14 mouse cellular contexts compared by ENCODE assay signal in genomic region chr2:150643166-150643565, GRCm38 (mm10). TPM values are rescaled to one million over a fixed set of nuclear protein-coding genes. Genes with fewer than 3 reads are reported as not detected.
DNase-seq lines count a peak whose midpoint lies in the region; ATAC-seq lines count a peak whose summit lies in the region.
"Had no signal": no experiment of that assay in that cellular context is flagged by ENCODE, and none has a peak within 500 bp of the region (broad histone marks: within the 10 kb centered on the region; RNA-seq: fewer than 3 reads in every experiment).

No protein-coding gene starts in this region.

- H3K27me3 ChIP-seq in neural tube, embryonic 11.5 days (ENCODE audit: control insufficient read depth, insufficient read depth, low read length) = no peaks in the 10 kb centered on the region
- H3K27me3 ChIP-seq in forebrain, embryonic 16.5 days (replicated peaks; ENCODE audit: control insufficient read depth, insufficient read depth, low read length) = no peaks in the 10 kb centered on the region
- no peaks in the 10 kb centered on the region for H3K27me3 ChIP-seq in midbrain, embryonic 11.5 days (ENCODE audit: control insufficient read depth, insufficient read depth, low read length)
- H3K27me3 ChIP-seq: liver, embryonic 15.5 days had no signal

- H3K27ac ChIP-seq in neural tube, embryonic 11.5 days (ENCODE audit: low read depth, low read length) = peak overlapping the region; percentile 95
- H3K27ac ChIP-seq in forebrain, embryonic 16.5 days (ENCODE audit: low read length) = peak overlapping the region; percentile 95
- H3K27ac ChIP-seq in midbrain, embryonic 11.5 days (ENCODE audit: low read depth, low read length) = peak overlapping the region; percentile 79
- H3K27ac ChIP-seq: limb, embryonic 10.5 days; liver, embryonic 15.5 days had no signal

- ATAC-seq in neural tube, embryonic 11.5 days (ENCODE audit: insufficient read depth, low FRiP score, low TSS enrichment) = no peak
- ATAC-seq in forebrain, embryonic 16.5 days = no peak
- no peak for ATAC-seq in midbrain, embryonic 11.5 days (ENCODE audit: low FRiP score)
- ATAC-seq: CD4-positive, CD25-positive, alpha-beta regulatory T cell, adult 4 months had no signal

- H3K4me1 ChIP-seq in neural tube, embryonic 11.5 days (ENCODE audit: control insufficient read depth, insufficient read depth, low read length) = peaks cover 3% of the 10 kb centered on the region; the same call in 1 of the 2 replicates
- H3K4me1 ChIP-seq in forebrain, embryonic 16.5 days (replicated peaks; ENCODE audit: control insufficient read depth, insufficient read depth, low read length) = peaks cover 19% of the 10 kb centered on the region
- peaks cover 6% of the 10 kb centered on the region for H3K4me1 ChIP-seq in midbrain, embryonic 11.5 days (ENCODE audit: control insufficient read depth, insufficient read depth, low read length)
- H3K4me1 ChIP-seq: limb, embryonic 10.5 days had no signal

- no peak overlapping the region for H3K9ac ChIP-seq in neural tube, embryonic 11.5 days (ENCODE audit: low read length)
- no peak overlapping the region for H3K9ac ChIP-seq in forebrain, embryonic 16.5 days (replicated peaks; ENCODE audit: low read depth, low read length)
- no peak overlapping the region for H3K9ac ChIP-seq in midbrain, embryonic 11.5 days (ENCODE audit: low read length)
- H3K9ac ChIP-seq: liver, embryonic 15.5 days had no signal

- no peak overlapping the region for H3K4me3 ChIP-seq in neural tube, embryonic 11.5 days (ENCODE audit: low read depth, low read length)
- no peak overlapping the region for H3K4me3 ChIP-seq in forebrain, embryonic 16.5 days (replicated peaks; ENCODE audit: low read length)
- H3K4me3 ChIP-seq in midbrain, embryonic 11.5 days (ENCODE audit: low read depth, low read length) = no peak overlapping the region
- H3K4me3 ChIP-seq: limb, embryonic 10.5 days; liver, embryonic 15.5 days had no signal

- 79% methylated on average over 1 of the region's 1 CpGs for WGBS in neural tube, embryonic 11.5 days
- 21% methylated on average over 1 of the region's 1 CpGs for WGBS in forebrain, embryonic 16.5 days
- 92% methylated on average over 1 of the region's 1 CpGs for WGBS in midbrain, embryonic 11.5 days

- no peaks in the 10 kb centered on the region for H3K9me3 ChIP-seq in neural tube, embryonic 11.5 days (ENCODE audit: control insufficient read depth, low read length)
- H3K9me3 ChIP-seq in forebrain, embryonic 16.5 days (ENCODE audit: control insufficient read depth, low read length) = no peaks in the 10 kb centered on the region
- H3K9me3 ChIP-seq in midbrain, embryonic 11.5 days (ENCODE audit: control insufficient read depth, low read length) = no peaks in the 10 kb centered on the region
- H3K9me3 ChIP-seq: limb, embryonic 10.5 days; liver, embryonic 15.5 days had no signal

- H3K4me2 ChIP-seq in neural tube, embryonic 11.5 days (ENCODE audit: low read depth) = no peak overlapping the region
- no peak overlapping the region for H3K4me2 ChIP-seq in forebrain, embryonic 16.5 days (ENCODE audit: low read length)
- H3K4me2 ChIP-seq in midbrain, embryonic 11.5 days = no peak overlapping the region
- H3K4me2 ChIP-seq: heart, embryonic 11.5 days; liver, embryonic 15.5 days had no signal

- H3K36me3 ChIP-seq in neural tube, embryonic 11.5 days (ENCODE audit: control insufficient read depth, insufficient read depth, low read length) = no peaks in the 10 kb centered on the region
- no peaks in the 10 kb centered on the region for H3K36me3 ChIP-seq in forebrain, embryonic 16.5 days (ENCODE audit: control insufficient read depth, insufficient read depth)
- no peaks in the 10 kb centered on the region for H3K36me3 ChIP-seq in midbrain, embryonic 11.5 days (ENCODE audit: control insufficient read depth, insufficient read depth, low read length)
- H3K36me3 ChIP-seq: limb, embryonic 10.5 days had no signal

- no peak for DNase-seq in neural tube, embryonic 11.5 days (ENCODE audit: low spot score)
- DNase-seq in neural tube, embryonic 10.5 days (ENCODE audit: extremely low spot score, low spot score) = no peak
- no peak for DNase-seq in midbrain, embryonic 11.5 days (ENCODE audit: low spot score, missing footprints)
- no peak for DNase-seq in urinary bladder, postnatal 14 days (ENCODE audit: low spot score)
- no peak for DNase-seq in kidney, postnatal 36 days
- no peak for DNase-seq in testis, postnatal 14 days (ENCODE audit: low spot score)
- no peak for DNase-seq in left cerebral cortex, adult 9 months (ENCODE audit: low spot score in 2 of 2)
- DNase-seq: lung, postnatal 36 days; thymus, postnatal 4 days had no signal

RNA-seq across cellular contexts. Expression of gene Acss1, which starts 25.1 kb away (rescaled TPM):
- polyA plus RNA-seq in neural tube, embryonic 11.5 days (2014; fragmentation: Nextera tagmentation; extraction: Ambion mirVana) = 18.4 and 21.5 TPM in 2 replicates
- 21.9 and 22.2 TPM in 2 replicates for polyA plus RNA-seq in forebrain, embryonic 16.5 days (2015; fragmentation: Nextera tagmentation; extraction: Ambion mirVana)
- polyA plus RNA-seq in midbrain, embryonic 11.5 days (2014; fragmentation: Nextera tagmentation; extraction: Ambion mirVana) = 20.5 and 21.5 TPM in 2 replicates

RNA-seq across cellular contexts. Expression of gene Apmap, which starts 34.8 kb away (rescaled TPM):
- polyA plus RNA-seq in neural tube, embryonic 11.5 days (2014; fragmentation: Nextera tagmentation; extraction: Ambion mirVana) = 39.9 and 41.2 TPM in 2 replicates
- polyA plus RNA-seq in forebrain, embryonic 16.5 days (2015; fragmentation: Nextera tagmentation; extraction: Ambion mirVana) = 42.2 and 44.4 TPM in 2 replicates
- polyA plus RNA-seq in midbrain, embryonic 11.5 days (2014; fragmentation: Nextera tagmentation; extraction: Ambion mirVana) = 36.9 and 37.7 TPM in 2 replicates

RNA-seq across cellular contexts. Expression of gene Vsx1, which starts 46.0 kb away (rescaled TPM):
- polyA plus RNA-seq in neural tube, embryonic 11.5 days (2014; fragmentation: Nextera tagmentation; extraction: Ambion mirVana) = 0.91 and 0.99 TPM in 2 replicates
- not detected in 2 replicates for polyA plus RNA-seq in forebrain, embryonic 16.5 days (2015; fragmentation: Nextera tagmentation; extraction: Ambion mirVana)
- 0.31 and 0.33 TPM in 2 replicates for polyA plus RNA-seq in midbrain, embryonic 11.5 days (2014; fragmentation: Nextera tagmentation; extraction: Ambion mirVana)
- polyA plus RNA-seq: CD4-positive, CD25-positive, alpha-beta regulatory T cell, adult 4 months; heart, embryonic 11.5 days; limb, embryonic 10.5 days; liver, embryonic 15.5 days had no signal
